17 mouse cellular contexts compared by ENCODE assay signal in genomic region chr2:65801054-65801709, GRCm38 (mm10). TPM values are rescaled to one million over a fixed set of nuclear protein-coding genes. Genes with fewer than 3 reads are reported as not detected.
DNase-seq lines count a peak whose midpoint lies in the region; ATAC-seq lines count a peak whose summit lies in the region.
"Had no signal": no experiment of that assay in that cellular context is flagged by ENCODE, and none has a peak within 500 bp of the region (broad histone marks: within the 10 kb centered on the region; RNA-seq: fewer than 3 reads in every experiment).

No protein-coding gene starts in this region.

- peaks cover 6% of the 10 kb centered on the region; the same call in 1 of the 2 replicates for H3K9me3 ChIP-seq in kidney, embryonic 15.5 days (replicated peaks)
- no peaks in the 10 kb centered on the region for H3K9me3 ChIP-seq in liver, embryonic 11.5 days (ENCODE audit: control insufficient read depth, low read length)
- peaks cover 6% of the 10 kb centered on the region; the same call in 1 of the 2 replicates for H3K9me3 ChIP-seq in kidney, embryonic 14.5 days (ENCODE audit: control insufficient read depth, low read length)

- no peaks in the 10 kb centered on the region for H3K4me1 ChIP-seq in kidney, embryonic 15.5 days
- no peaks in the 10 kb centered on the region; the same call in 1 of the 2 replicates for H3K4me1 ChIP-seq in liver, embryonic 11.5 days (replicated peaks; ENCODE audit: control insufficient read depth, insufficient read depth, low read length)
- no peaks in the 10 kb centered on the region for H3K4me1 ChIP-seq in kidney, embryonic 14.5 days (ENCODE audit: control insufficient read depth, insufficient read depth, low read length)
- H3K4me1 ChIP-seq: limb, embryonic 15.5 days; midbrain, embryonic 13.5 days had no signal

- no peak overlapping the region for H3K4me3 ChIP-seq in kidney, embryonic 15.5 days (replicated peaks)
- H3K4me3 ChIP-seq in liver, embryonic 11.5 days (ENCODE audit: low read depth, low read length) = no peak overlapping the region
- H3K4me3 ChIP-seq in kidney, embryonic 14.5 days (ENCODE audit: low read length) = no peak overlapping the region
- H3K4me3 ChIP-seq: gastrocnemius, adult 2 months; limb, embryonic 15.5 days; midbrain, embryonic 13.5 days had no signal

- H3K27ac ChIP-seq in kidney, embryonic 15.5 days = no peak overlapping the region
- H3K27ac ChIP-seq in liver, embryonic 11.5 days (ENCODE audit: low read depth, low read length) = peak overlapping the region; percentile 72
- H3K27ac ChIP-seq in kidney, embryonic 14.5 days (ENCODE audit: low read depth, low read length) = no peak overlapping the region
- H3K27ac ChIP-seq: gastrocnemius, adult 2 months; limb, embryonic 15.5 days; midbrain, embryonic 13.5 days had no signal

- no peaks in the 10 kb centered on the region for H3K36me3 ChIP-seq in kidney, embryonic 15.5 days
- H3K36me3 ChIP-seq in liver, embryonic 11.5 days (ENCODE audit: control insufficient read depth, insufficient read depth, low read length) = no peaks in the 10 kb centered on the region
- H3K36me3 ChIP-seq in kidney, embryonic 14.5 days (ENCODE audit: control insufficient read depth, insufficient read depth, low read length) = no peaks in the 10 kb centered on the region
- H3K36me3 ChIP-seq: limb, embryonic 15.5 days; midbrain, embryonic 13.5 days had no signal

- 61% methylated on average over 1 of the region's 1 CpGs for WGBS in kidney, embryonic 15.5 days
- WGBS in liver, embryonic 11.5 days = 48% methylated on average over 1 of the region's 1 CpGs
- WGBS in kidney, embryonic 14.5 days = 89% methylated on average over 1 of the region's 1 CpGs

- H3K9ac ChIP-seq in kidney, embryonic 15.5 days = no peak overlapping the region
- no peak overlapping the region for H3K9ac ChIP-seq in liver, embryonic 11.5 days (ENCODE audit: low read depth, low read length)
- no peak overlapping the region for H3K9ac ChIP-seq in kidney, embryonic 14.5 days (ENCODE audit: low read depth, low read length)
- H3K9ac ChIP-seq: forebrain, postnatal 0 days; limb, embryonic 15.5 days; midbrain, embryonic 13.5 days had no signal

- peak; percentile 54; the same call in 1 of the 2 replicates for ATAC-seq in kidney, embryonic 15.5 days (replicated peaks; ENCODE audit: low FRiP score)
- peak; percentile 90 for ATAC-seq in common myeloid progenitor, adult 5-6 weeks (replicated peaks; ENCODE audit: low read depth, poor library complexity, severe bottlenecking)
- ATAC-seq in liver, embryonic 11.5 days (replicated peaks; ENCODE audit: low FRiP score) = peak; percentile 99
- ATAC-seq in megakaryocyte-erythroid progenitor cell, adult 5-6 weeks (replicated peaks; ENCODE audit: low FRiP score, low TSS enrichment, poor library complexity, severe bottlenecking) = peak; percentile 99
- ATAC-seq in kidney, embryonic 14.5 days (ENCODE audit: low FRiP score, low TSS enrichment) = no peak
- ATAC-seq: forebrain, postnatal 0 days; midbrain, embryonic 13.5 days had no signal

- DNase-seq in kidney, postnatal 14 days = no peak
- no peak for DNase-seq in liver, embryonic 11.5 days (ENCODE audit: low spot score)
- no peak for DNase-seq in cerebellum, adult 11 months
- DNase-seq in gastrocnemius, postnatal 4 days (ENCODE audit: low spot score in 2 of 2) = no peak
- DNase-seq: cerebellum, adult 11-12 months; forebrain, postnatal 0 days; gastrocnemius, adult 2 months; heart, postnatal 36 days; kidney, adult 9 months; lung, postnatal 4 days had no signal

- H3K4me2 ChIP-seq in kidney, embryonic 15.5 days = no peak overlapping the region
- H3K4me2 ChIP-seq in liver, embryonic 11.5 days = peak overlapping the region; percentile 35
- H3K4me2 ChIP-seq in kidney, embryonic 14.5 days (replicated peaks; ENCODE audit: low read depth, low read length) = no peak overlapping the region
- H3K4me2 ChIP-seq: limb, embryonic 15.5 days; midbrain, embryonic 13.5 days had no signal

- no peaks in the 10 kb centered on the region for H3K27me3 ChIP-seq in kidney, embryonic 15.5 days
- no peaks in the 10 kb centered on the region for H3K27me3 ChIP-seq in liver, embryonic 11.5 days (replicated peaks; ENCODE audit: control insufficient read depth, insufficient read depth, low read length)
- H3K27me3 ChIP-seq in kidney, embryonic 14.5 days (ENCODE audit: control insufficient read depth, insufficient read depth, low read length) = no peaks in the 10 kb centered on the region
- H3K27me3 ChIP-seq: limb, embryonic 15.5 days; midbrain, embryonic 13.5 days had no signal

RNA-seq across cellular contexts. Expression of gene Csrnp3, which starts 44.4 kb away (rescaled TPM):
- polyA plus RNA-seq in kidney, embryonic 15.5 days (2015; fragmentation: Nextera tagmentation; extraction: Ambion mirVana) = 2.3 and 2.5 TPM in 2 replicates
- not detected in 2 replicates for total RNA-seq in common myeloid progenitor, adult 5-6 weeks (2017)
- polyA plus RNA-seq in liver, embryonic 11.5 days (2014; fragmentation: Nextera tagmentation; extraction: Ambion mirVana) = 0.51 and 0.96 TPM in 2 replicates
- total RNA-seq in megakaryocyte-erythroid progenitor cell, adult 5-6 weeks (2014; fragmentation: Nextera tagmentation) = not detected in 2 replicates
- total RNA-seq in megakaryocyte-erythroid progenitor cell, adult 5-6 weeks (2017) = not detected in 2 replicates
- total RNA-seq in gastrocnemius, postnatal 4 days (2021) = 1 to 10 TPM; 2.8 to 3.5 TPM
- polyA plus RNA-seq in kidney, embryonic 14.5 days (2014; fragmentation: Nextera tagmentation; extraction: Ambion mirVana) = 2.5 and 3.1 TPM in 2 replicates
- total RNA-seq: gastrocnemius, adult 2 months had no signal
- polyA plus RNA-seq: C2C12 had no signal
